Mouse (Mus musculus): ENCODE results near the gene Kcnip1. TPM values are rescaled to one million over a fixed set of nuclear protein-coding genes. Genes with fewer than 3 reads are reported as not detected.

Gene Kcnip1
- total RNA-seq, 2 experiments from 2014 or later, result not detected

DNA sequence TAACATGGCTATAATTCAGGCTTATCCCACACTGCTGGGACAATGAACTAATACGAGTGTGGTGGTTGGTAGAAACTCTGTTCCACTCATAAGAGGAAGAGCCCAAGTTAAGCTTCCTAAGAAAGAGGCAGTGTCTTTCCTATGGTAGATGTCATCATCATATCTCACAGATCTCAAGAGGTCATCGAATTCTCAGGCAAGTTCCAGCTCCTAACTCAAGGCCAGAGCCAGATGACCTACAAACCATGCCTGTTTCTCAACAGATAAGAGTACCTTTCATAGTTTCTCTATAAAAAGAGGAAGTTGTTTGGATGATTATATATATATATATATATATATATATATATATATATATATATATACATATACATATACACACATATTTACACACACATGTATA is 6.4 kb downstream of the Kcnip1 start:
- DNase-seq, result no peak

DNA sequence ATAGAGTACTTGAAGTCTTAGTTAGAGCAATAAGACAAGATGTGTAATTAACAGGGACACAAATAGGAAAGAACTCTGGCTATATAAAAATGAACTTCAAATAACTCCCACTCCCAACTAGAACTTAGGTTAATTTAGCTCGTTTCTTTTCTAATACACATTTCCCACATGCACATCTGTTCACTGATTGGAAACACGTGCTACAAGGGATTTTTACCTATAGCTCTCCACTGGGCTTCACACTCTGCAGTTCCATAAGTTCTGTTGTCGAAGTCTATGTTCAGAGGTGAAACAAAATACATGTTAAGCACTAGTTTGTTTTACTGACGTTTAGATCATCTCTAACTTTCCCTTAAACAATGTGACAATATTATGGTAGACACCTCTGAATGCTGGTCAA is 12.8 kb downstream of the Kcnip1 start:
- no peak for DNase-seq

DNA sequence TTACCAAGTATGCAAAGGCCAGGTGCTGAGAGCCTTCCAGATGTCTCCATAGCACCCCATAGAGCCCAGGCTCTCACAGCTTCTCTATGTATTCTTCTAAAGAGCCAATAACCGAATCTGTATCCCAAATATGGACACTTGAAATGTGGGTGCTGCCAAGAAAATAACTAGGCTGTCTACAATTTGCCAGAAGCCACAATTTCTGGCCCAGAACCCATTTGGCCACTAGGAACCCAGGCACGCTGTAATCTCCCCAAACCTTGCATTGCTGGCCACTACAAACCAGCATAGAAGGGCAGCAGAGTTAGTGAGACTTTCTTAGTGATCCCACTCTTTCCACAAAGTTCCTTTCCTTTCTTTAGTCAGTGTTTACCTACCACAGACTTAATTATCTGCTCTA is 17.8 kb downstream of the Kcnip1 start:
- DNase-seq, result no peak

DNA sequence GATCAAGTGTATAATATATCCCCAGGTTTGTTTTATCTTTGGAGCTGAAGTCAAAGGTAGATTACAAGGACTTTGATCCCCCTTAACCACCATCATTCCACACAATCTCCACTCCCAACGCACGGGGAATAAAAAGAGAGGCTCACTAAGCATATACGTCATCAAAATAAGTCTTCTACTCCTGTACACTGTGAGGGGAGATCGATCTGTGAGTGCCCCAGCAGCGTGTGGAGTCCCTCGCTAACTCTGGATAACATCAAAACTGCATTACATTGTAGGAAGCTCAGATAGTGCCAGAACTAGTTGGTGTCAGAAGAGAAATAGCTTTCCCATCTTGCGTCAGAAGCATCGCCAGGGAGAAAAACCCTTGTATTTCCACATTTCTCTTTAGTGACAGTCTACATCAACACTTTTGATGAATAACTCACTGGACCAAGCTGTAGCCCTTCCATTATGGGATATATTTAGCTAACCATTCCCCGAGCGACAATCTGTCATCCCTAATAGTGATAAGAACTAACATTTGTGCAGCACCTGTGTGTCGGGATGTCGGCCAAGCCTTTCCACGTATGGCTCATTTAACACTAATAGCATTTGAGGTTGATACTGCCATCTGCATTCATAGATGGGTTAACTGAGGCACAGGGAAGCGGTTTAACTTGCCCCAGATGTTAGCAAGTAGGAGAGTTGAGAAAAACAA is 18.5 kb downstream of the Kcnip1 start:
- no peak for DNase-seq

DNA sequence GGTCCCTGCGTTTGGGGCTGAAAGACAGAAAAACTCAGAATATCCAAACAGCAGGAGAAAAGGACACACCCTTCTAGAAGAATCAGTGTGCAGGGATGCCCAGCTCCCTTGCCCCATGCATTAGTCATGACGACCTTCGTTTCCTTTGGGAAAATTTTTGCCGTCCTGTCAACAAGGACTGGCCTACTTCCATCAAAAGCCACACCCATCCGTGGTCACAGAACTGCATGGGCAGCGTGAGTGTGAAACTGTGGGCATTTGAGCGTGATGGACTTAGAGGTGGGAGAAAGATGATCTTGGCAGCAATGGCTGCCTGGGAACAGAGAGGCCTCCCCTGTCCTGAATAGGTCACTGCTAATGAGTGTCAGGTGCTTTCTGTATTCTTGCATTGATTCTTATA is 20.8 kb downstream of the Kcnip1 start:
- no peak for DNase-seq

DNA sequence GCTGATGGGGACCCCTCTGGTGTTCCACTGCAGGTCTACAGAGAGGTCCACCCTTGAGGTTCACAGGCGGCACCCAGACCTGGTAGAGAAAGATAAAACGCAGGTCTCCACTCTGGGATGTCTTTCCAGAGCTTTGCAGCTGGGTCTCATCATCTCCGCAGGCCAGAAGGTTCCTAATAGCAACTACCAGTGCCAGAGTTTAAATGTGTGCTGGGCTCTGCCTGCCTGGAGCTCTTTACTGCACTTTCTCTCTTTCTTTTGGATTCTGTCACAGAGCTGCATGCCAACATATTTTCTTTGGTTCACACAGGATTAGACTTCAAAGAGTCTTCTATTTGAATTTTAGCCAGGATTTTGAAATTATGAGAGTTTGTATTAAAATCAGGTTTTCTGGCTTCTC is 23.8 kb downstream of the Kcnip1 start:
- no peak for DNase-seq

DNA sequence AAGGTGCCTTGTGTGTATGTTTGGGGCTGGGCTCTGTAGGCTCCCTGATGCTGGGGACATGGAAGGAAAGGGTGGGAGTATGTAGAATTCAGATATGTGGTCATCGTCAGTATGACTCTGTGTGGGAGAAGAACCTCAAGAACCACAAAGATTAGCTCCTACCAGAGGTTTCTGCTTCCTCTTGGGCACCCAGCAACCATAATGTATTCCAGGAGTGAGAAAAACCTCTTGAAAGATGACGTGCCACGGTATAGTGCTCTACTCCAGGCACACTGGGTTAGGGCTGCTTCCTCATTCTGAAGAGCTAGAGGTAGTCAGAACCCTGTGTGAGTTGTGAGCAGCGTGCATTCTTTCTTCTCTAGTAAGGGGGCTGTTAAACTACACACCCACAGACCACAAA is 25.2 kb downstream of the Kcnip1 start:
- no peak for DNase-seq

DNA sequence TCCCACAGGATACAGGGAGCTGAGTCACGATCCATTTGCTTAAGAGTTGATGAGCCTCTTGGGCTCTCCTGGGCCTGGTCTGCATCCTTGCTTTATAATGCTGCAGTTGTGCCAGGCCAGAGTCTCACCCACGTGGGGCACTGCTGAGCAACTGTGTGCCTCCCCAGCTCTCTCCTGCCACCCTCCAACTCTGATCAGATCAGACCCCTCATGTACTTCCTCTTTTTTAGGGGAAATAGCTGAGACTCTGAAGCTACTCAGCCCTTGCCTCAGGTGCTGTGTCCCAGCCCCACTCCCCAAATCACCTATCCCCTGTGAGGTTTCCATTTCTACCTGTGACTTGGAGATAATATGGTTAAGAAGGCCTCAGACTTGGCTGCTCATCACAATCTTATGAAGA is 27.6 kb downstream of the Kcnip1 start:
- no peak for DNase-seq

DNA sequence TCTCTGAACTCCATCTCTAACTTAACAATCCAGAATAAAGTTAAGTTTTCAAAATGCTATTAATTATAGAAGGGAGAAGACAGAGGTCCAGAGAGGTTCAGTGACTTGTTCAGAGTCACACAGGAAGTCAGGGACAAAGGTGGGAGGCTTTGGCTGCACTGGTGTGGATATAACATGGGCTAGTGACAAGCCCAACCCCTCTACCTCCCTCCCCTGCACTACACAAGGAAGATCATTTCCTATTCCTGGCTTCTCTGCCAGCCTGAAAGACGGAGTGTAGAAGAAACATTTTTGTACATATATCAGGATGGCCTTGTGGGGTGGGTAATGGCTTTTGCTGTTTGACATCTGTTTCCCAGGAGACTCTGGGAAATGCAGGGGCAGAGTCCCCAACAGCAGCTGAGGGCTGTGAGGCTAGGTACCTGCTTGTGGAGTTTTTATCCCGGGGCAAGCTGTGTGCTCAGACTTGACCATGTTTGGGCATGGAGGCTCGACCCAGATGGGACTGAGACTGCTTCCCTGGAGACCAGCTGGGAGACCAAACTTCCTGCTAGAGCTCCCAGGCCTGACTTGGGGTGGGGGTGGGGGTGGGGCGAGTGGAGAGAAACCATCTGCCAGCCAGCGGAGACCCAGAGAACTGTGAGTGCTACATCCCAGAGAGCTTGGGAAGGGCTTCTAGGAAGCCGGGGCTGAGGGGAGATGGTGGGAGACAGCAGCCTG is 30.1 kb downstream of the Kcnip1 start, which contains the start of gene Kcnmb1:
Gene Kcnmb1, plus strand, starts transcription at position 326 of the 720 bp plus-strand sequence.
- DNase-seq, result no peak

DNA sequence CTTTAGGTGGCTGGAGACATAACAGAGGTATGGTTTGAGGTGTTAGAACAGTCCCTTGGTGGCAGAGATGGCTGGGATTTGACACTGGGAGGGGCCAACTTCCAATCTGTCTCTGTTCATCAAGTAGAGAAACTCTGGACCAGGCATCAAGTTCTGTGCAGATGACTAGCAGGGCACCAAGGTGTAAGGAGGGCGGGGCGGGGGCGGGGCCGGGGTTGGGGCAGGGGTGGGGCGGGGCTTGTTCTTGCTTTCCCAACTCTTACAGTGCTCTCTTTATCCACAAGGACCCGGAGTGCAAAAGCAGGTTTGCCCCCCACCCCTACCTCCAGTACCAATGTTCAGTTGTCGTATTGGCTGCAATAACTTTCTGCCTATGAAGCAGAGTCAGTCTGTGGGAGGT is 30.8 kb downstream of the Kcnip1 start:
- DNase-seq, result no peak

DNA sequence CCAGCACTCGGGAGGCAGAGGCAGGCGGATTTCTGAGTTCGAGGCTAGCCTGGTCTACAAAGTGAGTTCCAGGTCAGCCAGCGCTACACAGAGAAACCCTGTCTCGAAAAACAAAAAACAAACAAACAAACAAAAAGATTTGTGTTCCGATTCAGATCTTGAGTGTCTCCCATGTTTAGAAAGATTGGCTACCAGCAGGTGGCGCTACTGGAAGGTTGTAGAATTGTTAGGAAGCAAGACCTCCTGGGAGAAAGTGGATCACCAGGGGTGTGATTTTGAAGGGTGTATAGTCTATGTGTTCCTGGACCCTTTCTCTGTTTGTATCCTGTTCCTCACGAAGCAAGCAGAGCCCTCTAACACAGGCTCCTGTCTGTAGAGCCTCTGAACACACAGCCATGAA is 34.2 kb downstream of the Kcnip1 start:
- no peak for DNase-seq

DNA sequence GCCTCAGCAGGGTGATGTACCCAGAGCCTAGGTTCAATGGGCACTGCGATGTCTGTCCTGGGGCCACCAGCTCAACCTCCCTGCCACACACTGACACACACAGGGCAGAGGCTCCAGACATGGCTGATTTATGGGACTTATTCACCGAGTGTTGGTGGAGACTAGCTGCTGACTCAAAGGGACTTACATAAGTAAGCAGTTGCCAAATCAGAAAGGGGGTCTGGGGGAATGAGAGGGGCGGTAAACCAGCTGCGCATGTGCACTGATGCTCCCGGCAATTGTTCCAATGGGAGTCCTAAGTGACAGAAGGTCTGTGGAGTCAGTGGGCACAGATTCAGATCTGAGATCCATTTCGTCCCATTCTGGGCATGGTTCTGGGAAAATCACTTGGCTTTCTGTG is 35.4 kb downstream of the Kcnip1 start:
- no peak for DNase-seq

DNA sequence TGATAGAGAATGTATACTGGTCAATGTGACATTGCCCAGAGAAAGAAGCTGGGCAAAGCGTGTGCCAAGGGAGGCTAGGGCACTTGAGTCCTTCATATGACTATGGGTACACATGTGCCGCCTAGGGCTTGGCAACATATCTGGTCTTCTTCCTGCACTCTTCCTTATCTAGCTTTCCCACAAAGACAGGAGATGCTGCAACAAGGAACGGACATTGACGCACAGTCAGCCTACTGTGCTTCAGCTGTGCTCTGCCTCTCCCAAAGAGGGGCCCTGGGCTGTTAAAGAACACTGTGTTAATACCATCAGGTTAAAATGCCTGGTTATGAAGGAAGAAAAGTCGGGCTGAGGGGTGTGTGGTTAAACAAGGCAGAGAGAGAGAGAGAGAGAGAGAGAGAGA is 36.3 kb downstream of the Kcnip1 start:
- no peak for DNase-seq

DNA sequence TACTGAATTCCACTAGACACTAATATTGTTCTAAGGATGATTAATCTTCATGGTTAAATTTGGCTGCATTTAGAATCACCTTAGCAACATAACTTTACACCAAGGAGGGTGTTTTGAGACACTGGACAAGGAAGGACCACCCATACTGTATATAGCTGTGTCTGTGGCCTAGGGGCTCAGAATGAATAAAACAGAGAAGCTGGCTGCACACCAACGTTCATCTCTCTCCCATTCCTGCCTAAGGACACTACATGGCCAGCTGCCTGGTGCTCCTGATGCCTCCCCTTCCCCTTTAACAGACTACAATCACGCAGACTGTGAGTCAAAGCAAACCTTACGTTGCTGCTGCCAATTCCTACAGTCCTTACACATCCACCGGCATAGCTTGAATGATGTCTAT is 37.0 kb downstream of the Kcnip1 start:
- no peak for DNase-seq

DNA sequence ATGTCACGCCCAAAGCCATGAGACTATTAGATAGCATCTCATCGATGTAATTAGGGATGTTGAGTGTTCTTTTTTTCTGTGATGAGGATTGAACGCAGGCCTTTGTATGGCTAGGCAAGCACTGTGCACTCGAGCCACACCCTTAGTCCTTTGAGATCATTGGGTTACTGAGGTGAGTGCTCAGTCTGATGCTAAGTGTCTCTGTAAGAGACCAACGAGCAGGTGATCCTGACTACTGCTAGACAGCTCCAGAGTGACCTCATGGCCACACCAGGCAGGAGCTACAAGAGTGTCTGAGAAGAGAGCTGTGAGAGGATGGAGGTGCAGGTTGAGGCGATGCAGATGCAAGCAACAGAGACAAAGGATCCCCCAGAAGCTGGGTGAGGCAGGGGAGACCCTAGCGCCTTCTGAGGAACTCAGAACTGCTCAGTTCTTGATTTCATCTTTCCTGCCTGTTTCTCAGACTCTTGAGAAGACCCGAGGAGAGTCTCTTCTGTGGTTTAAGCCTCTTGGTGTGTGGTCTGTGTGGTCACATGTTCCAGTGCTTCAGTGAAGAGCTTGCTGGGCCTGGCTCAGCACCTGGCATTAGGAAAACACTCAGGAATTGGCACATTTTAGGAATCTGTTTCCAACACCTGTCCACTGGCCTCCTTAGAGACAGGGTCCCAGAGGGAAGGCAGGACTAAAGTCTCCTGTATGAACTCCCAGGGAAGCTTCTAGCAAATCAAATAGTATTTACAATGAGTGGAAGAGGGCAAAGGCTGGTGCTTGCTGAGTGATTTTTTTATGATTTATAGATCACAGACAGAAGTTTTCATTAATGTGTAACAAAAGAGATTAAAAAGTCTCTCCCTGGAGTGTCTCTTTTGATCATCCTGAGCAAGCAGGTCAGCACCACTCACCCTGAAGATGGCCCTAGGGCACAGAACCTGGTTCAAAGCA is 41.0 kb downstream of the Kcnip1 start:
- no peak for DNase-seq

DNA sequence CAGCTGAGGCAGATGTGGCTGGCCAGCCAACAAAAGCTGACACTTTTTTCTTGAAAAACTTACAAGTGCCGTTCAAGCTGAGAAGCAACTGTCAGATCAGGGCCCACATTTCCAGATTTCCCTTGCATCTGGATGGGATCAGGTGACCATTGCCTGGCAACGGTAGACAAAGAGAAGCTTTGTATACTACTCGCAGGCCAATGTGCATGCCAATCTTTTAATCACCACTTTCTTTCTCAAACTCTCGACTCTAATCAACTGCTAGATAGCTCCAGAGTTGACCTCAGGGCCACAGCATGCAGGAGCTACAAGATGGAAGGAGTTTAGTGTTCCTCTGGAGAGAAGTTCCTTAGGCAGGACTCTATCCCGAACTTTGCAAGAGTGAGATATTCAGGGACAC is 41.8 kb downstream of the Kcnip1 start:
- no peak for DNase-seq

DNA sequence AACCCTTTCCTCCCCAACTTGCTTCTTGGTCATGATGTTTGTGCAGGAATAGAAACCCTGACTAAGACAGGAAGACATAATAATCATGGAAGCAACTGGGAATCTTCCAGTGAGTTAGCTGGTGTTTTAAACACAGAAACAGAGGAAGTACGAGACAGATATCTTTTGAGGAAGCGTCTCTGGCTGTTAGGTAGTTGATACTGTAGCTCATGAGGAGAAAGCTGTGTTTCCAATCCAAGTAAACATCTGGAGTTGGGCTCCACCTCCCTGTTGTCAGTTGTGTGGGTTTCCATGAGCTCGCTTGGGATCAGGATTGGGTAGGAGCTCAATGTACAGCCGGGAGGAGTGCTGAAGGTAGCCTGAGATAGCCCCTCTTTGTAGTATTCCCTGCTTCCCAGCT is 46.5 kb downstream of the Kcnip1 start:
- DNase-seq, result no peak

DNA sequence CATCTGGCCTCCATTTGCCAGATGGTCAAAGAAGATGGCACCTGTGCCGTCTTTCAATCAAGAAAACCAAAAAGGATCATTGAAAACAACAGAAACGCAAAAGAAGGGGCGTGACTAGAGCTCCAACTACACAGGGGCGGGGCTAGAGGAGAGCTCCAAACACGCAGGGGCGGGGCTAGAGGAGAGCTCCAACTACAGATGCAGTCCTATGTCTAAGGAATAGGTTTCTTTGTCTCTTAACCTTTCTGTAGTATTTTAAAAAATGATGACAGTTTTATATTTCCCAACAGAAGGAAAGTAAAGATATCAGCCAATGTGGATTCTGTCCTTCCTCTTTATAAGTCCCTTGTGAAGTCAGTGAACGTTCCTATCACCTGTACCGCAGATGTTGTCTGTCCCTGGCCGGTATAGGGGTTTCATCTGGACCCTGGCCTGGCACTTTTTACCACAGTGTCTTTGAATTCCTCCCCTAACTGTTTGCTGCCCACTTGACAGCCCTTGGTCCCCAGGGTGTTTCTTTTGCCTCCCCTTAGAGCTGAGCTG is 48.1 kb downstream of the Kcnip1 start:
- no peak for DNase-seq

DNA sequence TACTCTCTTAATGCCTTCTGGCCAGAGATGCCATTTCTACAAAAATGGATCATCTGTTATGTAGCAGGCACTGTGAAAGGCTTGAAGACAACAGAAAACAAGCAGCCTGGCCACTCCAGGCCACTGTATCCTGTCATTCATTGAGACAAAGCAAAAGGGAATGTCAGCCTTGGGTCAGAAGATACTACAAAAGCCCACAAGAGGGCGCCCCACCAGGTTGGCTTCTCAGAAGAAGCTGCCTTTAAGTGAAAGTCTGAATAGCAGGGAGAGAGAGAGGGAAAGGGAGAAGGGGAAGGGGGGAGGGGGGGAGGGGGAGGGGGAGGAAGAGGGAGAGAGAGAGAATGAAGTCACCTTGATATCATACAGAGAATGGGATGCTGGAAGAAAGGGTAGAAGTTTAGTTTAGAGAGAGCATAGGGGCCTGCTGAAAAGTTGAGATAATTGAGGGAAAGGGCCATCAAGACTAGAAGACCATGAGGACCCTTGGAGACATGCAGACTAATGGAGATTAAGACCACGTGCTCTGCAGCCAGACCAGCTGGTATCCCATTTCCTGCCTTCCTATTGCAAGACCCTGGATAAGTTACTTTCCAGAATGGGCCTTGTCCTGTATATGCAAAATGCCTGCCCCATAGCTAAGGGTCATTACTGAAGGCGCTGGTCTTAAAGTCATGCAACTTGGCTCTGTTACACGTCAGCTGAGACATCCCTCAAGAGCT is 48.7 kb downstream of the Kcnip1 start:
- DNase-seq, result no peak

DNA sequence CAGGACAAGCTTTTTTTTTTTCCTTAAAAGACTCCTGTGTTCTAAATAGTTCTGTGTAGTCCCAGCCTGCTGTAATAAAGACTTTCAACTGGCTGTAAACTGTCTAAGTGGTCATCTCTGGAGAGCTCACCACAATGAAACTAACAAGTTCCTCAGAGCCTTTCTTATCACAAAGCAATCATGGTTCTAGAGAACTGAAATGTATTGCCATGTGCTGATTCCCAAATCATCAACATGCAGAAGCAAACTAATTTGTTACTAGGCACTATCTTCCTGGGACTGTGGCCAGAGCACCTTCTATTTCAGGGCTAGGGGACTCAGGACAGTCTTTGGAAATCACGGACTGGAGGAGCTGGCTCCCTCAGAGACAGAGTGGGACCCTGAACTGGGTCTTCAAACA is 49.4 kb downstream of the Kcnip1 start:
- DNase-seq, result no peak

DNA sequence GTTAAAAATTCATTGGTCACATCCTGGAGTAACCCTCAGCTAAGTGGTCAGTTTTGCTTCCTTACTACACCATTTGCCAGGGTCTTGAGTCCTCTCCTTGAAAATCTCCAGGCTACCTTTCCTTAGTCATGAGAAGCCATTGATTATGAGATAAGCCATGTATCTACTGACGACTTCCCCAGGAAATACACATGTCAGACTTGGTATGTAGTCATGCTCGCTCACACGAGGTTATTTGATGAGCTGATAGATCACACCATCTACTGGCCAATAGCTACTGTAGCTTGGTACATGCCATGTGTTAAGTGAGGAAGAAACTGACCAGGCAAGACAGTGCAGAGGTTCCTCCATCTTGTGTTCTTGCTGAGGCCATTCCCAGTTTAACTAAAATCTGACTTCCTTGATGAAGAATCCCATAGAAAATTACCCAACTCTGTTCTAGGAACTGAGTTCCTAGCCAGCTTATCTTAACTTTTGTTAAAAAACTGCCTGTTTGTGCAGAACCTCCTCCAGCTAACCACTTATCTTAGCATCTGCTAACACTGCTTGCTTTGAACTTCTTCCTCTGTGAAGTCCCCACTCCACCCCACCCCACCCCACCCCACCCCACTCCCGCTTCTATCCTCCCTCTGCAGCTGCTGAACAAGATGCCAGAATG is 53.4 kb downstream of the Kcnip1 start:
- DNase-seq, result no peak
